Comparison of ENCODE assay signal across 21 mouse cellular contexts in genomic region chr3:63836937-63837632, GRCm38 (mm10).
DNase-seq lines count a peak whose midpoint lies in the region; ATAC-seq and TF ChIP-seq lines count a peak whose summit lies in the region.
"Had no signal": no experiment of that assay in that cellular context is flagged by ENCODE, and none has a peak within 500 bp of the region (broad histone marks: within the 10 kb centered on the region; RNA-seq: fewer than 3 reads in every experiment).

No protein-coding gene starts in this region.

- peak; percentile 53 for ATAC-seq in forebrain, postnatal 0 days
- ATAC-seq: lung, postnatal 0 days; midbrain, embryonic 16.5 days had no signal

- no peak overlapping the region for H3K9ac ChIP-seq in forebrain, postnatal 0 days
- H3K9ac ChIP-seq: limb, embryonic 15.5 days; liver, embryonic 15.5 days had no signal

- H3K9me3 ChIP-seq in forebrain, postnatal 0 days (ENCODE audit: low read length) = no peaks in the 10 kb centered on the region
- no peaks in the 10 kb centered on the region for H3K9me3 ChIP-seq in forebrain, embryonic 10.5 days
- H3K9me3 ChIP-seq: hindbrain, embryonic 10.5 days; limb, embryonic 15.5 days; liver, embryonic 15.5 days had no signal

- H3K4me2 ChIP-seq in forebrain, postnatal 0 days (ENCODE audit: low read depth) = no peak overlapping the region
- H3K4me2 ChIP-seq: limb, embryonic 15.5 days; liver, embryonic 15.5 days had no signal

- DNase-seq in forebrain, postnatal 0 days = peak; percentile 18
- DNase-seq in forebrain, embryonic 10.5 days (ENCODE audit: extremely low spot score, low spot score) = no peak
- DNase-seq in layer of hippocampus, adult 9-11 months = peak; percentile 6
- no peak for DNase-seq in layer of hippocampus, adult 8-10 months (ENCODE audit: low spot score in 2 of 2)
- DNase-seq in urinary bladder, postnatal 14 days (ENCODE audit: low spot score) = peak; percentile 5
- no peak for DNase-seq in urinary bladder, adult 18-20 months (ENCODE audit: low spot score in 2 of 2)
- DNase-seq in c-Kit-positive CD71-positive TER-119-positive erythroid progenitor cells, embryonic 14.5 days (ENCODE audit: low spot score) = no peak
- DNase-seq: adrenal gland, postnatal 36 days; cerebellum, adult 8-10 months; gastrocnemius, postnatal 14 days; layer of hippocampus, postnatal 36 days; retina, postnatal 1 day; thymus, adult 18-20 months; thymus, postnatal 4 days had no signal

- H3K4me3 ChIP-seq in forebrain, postnatal 0 days (ENCODE audit: low read depth, low read length) = no peak overlapping the region
- H3K4me3 ChIP-seq in forebrain, embryonic 10.5 days = no peak overlapping the region
- H3K4me3 ChIP-seq: erythroblast, embryonic 14.5 days; hindbrain, embryonic 10.5 days; limb, embryonic 15.5 days; liver, embryonic 15.5 days had no signal

- no peaks in the 10 kb centered on the region for H3K27me3 ChIP-seq in forebrain, postnatal 0 days (ENCODE audit: insufficient read depth, low read length)
- H3K27me3 ChIP-seq in forebrain, embryonic 10.5 days (ENCODE audit: poor library complexity, severe bottlenecking) = no peaks in the 10 kb centered on the region
- H3K27me3 ChIP-seq: CH12.LX; limb, embryonic 15.5 days; liver, embryonic 15.5 days had no signal

- H3K4me1 ChIP-seq in forebrain, postnatal 0 days (ENCODE audit: insufficient read depth) = no peaks in the 10 kb centered on the region
- H3K4me1 ChIP-seq in forebrain, embryonic 10.5 days = peaks cover 31% of the 10 kb centered on the region
- H3K4me1 ChIP-seq: liver, embryonic 15.5 days had no signal

- 38% methylated on average over 8 of the region's 8 CpGs for WGBS in forebrain, postnatal 0 days
- WGBS in forebrain, embryonic 10.5 days = 92% methylated on average over 8 of the region's 8 CpGs

- no peak overlapping the region for H3K27ac ChIP-seq in forebrain, postnatal 0 days (ENCODE audit: low read depth, low read length)
- H3K27ac ChIP-seq in forebrain, embryonic 10.5 days = no peak overlapping the region
- H3K27ac ChIP-seq: hindbrain, embryonic 10.5 days; limb, embryonic 15.5 days; liver, embryonic 15.5 days had no signal

- no peaks in the 10 kb centered on the region for H3K36me3 ChIP-seq in forebrain, postnatal 0 days (ENCODE audit: insufficient read depth)
- peaks cover 10% of the 10 kb centered on the region; the same call in 1 of the 2 replicates for H3K36me3 ChIP-seq in forebrain, embryonic 10.5 days (replicated peaks)
- H3K36me3 ChIP-seq: limb, embryonic 15.5 days; liver, embryonic 15.5 days had no signal

- no peak for TF ChIP-seq CTCF in forebrain, postnatal 0 days (IDR thresholded peaks at IDR 0.05; ENCODE audit: low read depth)

Comparison
In these comparisons a context has a peak if more than half of its experiments do, and no peak if none do; other contexts are left out.
1. DNase-seq: peak in forebrain, postnatal 0 days (single experiment), layer of hippocampus, adult 9-11 months (single experiment) and urinary bladder, postnatal 14 days (single experiment); none in forebrain, embryonic 10.5 days (single experiment), layer of hippocampus, adult 8-10 months (0 of 2), urinary bladder, adult 18-20 months (0 of 2) and c-Kit-positive CD71-positive TER-119-positive erythroid progenitor cells, embryonic 14.5 days (single experiment).